Mouse (Mus musculus) layer of hippocampus, adult 9-11 months (tissue): ENCODE data around the gene Ppp1r3f.

Experiments used
- DNase-seq: peaks from one replicate; pipeline ENCODE4 v3.0.0; 2022

Gene Ppp1r3f

GRCm38 (mm10) chrX:7524961-7525360 lies 49.1 kb downstream of the Ppp1r3f start:
- no peak for DNase-seq
